Mouse (Mus musculus): ENCODE data around the gene Tmub2. TPM values are rescaled to one million over a fixed set of nuclear protein-coding genes. Genes with fewer than 3 reads are reported as not detected.

Tmub2 gene
- polyA plus RNA-seq, 1 experiment, result 59.7 TPM

GRCm38 (mm10) chr11:102289511-102290100, 4.9 kb downstream of the Tmub2 start:
- peaks cover 7% of the 10 kb centered on the region for H3K4me1 ChIP-seq (ENCODE audit: control insufficient read depth, insufficient read depth, low read length)

GRCm38 (mm10) chr11:102290141-102290540, 5.4 kb downstream of the Tmub2 start:
- 59% methylated on average over 4 of the region's 4 CpGs for WGBS
- Histone ChIP-seq H3K27ac (ENCODE audit: insufficient read depth, low read depth, low read length) (no peak overlapping the region), H3K4me1 (ENCODE audit: control insufficient read depth, insufficient read depth, low read length) (peaks cover 7% of the 10 kb centered on the region)

More at GRCm38 (mm10) chr11:102289511-102290100, 4.9 kb downstream of the Tmub2 start:
- WGBS, result 47% methylated on average over 6 of the region's 6 CpGs
- Histone ChIP-seq H3K36me3 (ENCODE audit: control insufficient read depth, insufficient read depth, low read length) (no peaks in the 10 kb centered on the region; the same call in 1 of the 2 replicates), H3K27me3 (replicated peaks; ENCODE audit: control insufficient read depth, insufficient read depth, low read length) (no peaks in the 10 kb centered on the region), H3K27ac (ENCODE audit: insufficient read depth, low read depth, low read length) (no peak overlapping the region), H3K4me3 (ENCODE audit: insufficient read depth, low read depth, low read length) (no peak overlapping the region)
- DNase-seq, result no peak
- no peak for TF ChIP-seq POLR2A (IDR thresholded peaks at IDR 0.05; ENCODE audit: low read depth, low read length)
- TF ChIP-seq CTCF (conservative IDR thresholded peaks at IDR 0.05; ENCODE audit: insufficient read depth, insufficient read length, low read depth, low read length), result no peak

GRCm38 (mm10) chr11:102291051-102291535, 6.4 kb downstream of the Tmub2 start:
- 80% methylated on average over 11 of the region's 11 CpGs for WGBS
- DNase-seq, result no peak
- H3K36me3 ChIP-seq (ENCODE audit: control insufficient read depth, insufficient read depth, low read length), result no peaks in the 10 kb centered on the region; the same call in 1 of the 2 replicates
- no peak overlapping the region for H3K27ac ChIP-seq (ENCODE audit: insufficient read depth, low read depth, low read length)
- H3K4me3 ChIP-seq (ENCODE audit: insufficient read depth, low read depth, low read length), result no peak overlapping the region
- H3K4me1 ChIP-seq (ENCODE audit: control insufficient read depth, insufficient read depth, low read length), result peaks cover 3% of the 10 kb centered on the region; the same call in 1 of the 2 replicates
- no peak for TF ChIP-seq CTCF (conservative IDR thresholded peaks at IDR 0.05; ENCODE audit: insufficient read depth, insufficient read length, low read depth, low read length)
- TF ChIP-seq POLR2A (IDR thresholded peaks at IDR 0.05; ENCODE audit: low read depth, low read length), result no peak
- no peaks in the 10 kb centered on the region for H3K27me3 ChIP-seq (replicated peaks; ENCODE audit: control insufficient read depth, insufficient read depth, low read length)

More at GRCm38 (mm10) chr11:102290141-102290540, 5.4 kb downstream of the Tmub2 start:
- peak; percentile 21 for DNase-seq
- H3K4me3 ChIP-seq (ENCODE audit: insufficient read depth, low read depth, low read length), result no peak overlapping the region
- TF ChIP-seq CTCF (conservative IDR thresholded peaks at IDR 0.05; ENCODE audit: insufficient read depth, insufficient read length, low read depth, low read length) (no peak), POLR2A (IDR thresholded peaks at IDR 0.05; ENCODE audit: low read depth, low read length) (no peak)
- H3K36me3 ChIP-seq (ENCODE audit: control insufficient read depth, insufficient read depth, low read length), result no peaks in the 10 kb centered on the region; the same call in 1 of the 2 replicates
- no peaks in the 10 kb centered on the region for H3K27me3 ChIP-seq (replicated peaks; ENCODE audit: control insufficient read depth, insufficient read depth, low read length)

DNA sequence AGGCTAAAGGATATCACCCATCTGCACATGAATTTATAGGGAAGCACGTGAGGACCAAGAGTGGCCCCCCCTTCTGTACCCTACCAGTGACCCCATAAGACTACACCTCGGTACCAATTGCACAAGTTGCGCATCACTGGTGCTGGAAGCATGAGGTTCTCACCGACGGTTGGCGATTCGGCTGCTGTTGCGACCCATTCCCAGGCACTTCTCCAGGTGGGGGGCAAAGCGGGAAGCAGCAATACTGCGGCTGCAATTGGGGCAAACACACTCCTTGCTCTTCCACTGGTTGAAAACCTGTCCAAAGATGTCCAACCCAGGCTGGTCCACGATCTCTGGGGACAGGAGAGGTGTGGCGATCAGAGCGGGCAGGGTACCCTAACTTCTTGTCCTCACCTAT, 9.2 kb downstream of the Tmub2 start:
- TF ChIP-seq POLR2A (IDR thresholded peaks at IDR 0.05; ENCODE audit: low read depth, low read length), result no peak
- no peak for TF ChIP-seq CTCF (conservative IDR thresholded peaks at IDR 0.05; ENCODE audit: insufficient read depth, insufficient read length, low read depth, low read length)
- no peak overlapping the region for H3K4me3 ChIP-seq (ENCODE audit: insufficient read depth, low read depth, low read length)
- H3K27ac ChIP-seq (ENCODE audit: insufficient read depth, low read depth, low read length), result no peak overlapping the region
- DNase-seq, result no peak
- no peaks in the 10 kb centered on the region; the same call in 1 of the 2 replicates for H3K36me3 ChIP-seq (ENCODE audit: control insufficient read depth, insufficient read depth, low read length)
- H3K27me3 ChIP-seq (replicated peaks; ENCODE audit: control insufficient read depth, insufficient read depth, low read length), result no peaks in the 10 kb centered on the region
- WGBS, result 92% methylated on average over 13 of the region's 13 CpGs
- H3K4me1 ChIP-seq (ENCODE audit: control insufficient read depth, insufficient read depth, low read length), result peaks cover 3% of the 10 kb centered on the region; the same call in 1 of the 2 replicates

DNA sequence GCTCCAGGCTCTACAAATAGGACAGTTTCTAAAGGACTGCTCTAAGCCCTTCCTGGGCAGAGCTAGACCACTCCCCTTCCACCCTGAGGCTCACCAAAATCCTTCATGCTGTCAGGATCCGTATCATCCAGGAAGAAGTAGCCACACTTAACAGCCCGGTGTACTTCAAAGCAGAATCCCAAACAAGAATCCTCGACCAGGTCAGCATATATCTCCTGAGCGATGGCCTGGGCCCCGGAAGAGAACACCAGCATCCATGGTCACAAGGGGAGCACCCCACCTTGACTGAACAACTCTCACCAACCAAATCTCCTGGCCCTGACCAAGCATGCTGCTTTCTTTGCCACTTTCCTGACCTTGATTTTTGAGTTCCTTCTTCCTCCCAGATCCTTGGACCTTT, 9.7 kb downstream of the Tmub2 start:
- H3K27ac ChIP-seq (ENCODE audit: insufficient read depth, low read depth, low read length), result no peak overlapping the region
- H3K36me3 ChIP-seq (ENCODE audit: control insufficient read depth, insufficient read depth, low read length), result no peaks in the 10 kb centered on the region; the same call in 1 of the 2 replicates
- no peak for TF ChIP-seq POLR2A (IDR thresholded peaks at IDR 0.05; ENCODE audit: low read depth, low read length)
- no peak for TF ChIP-seq CTCF (conservative IDR thresholded peaks at IDR 0.05; ENCODE audit: insufficient read depth, insufficient read length, low read depth, low read length)
- H3K4me3 ChIP-seq (ENCODE audit: insufficient read depth, low read depth, low read length), result no peak overlapping the region
- no peaks in the 10 kb centered on the region for H3K27me3 ChIP-seq (replicated peaks; ENCODE audit: control insufficient read depth, insufficient read depth, low read length)
- H3K4me1 ChIP-seq (ENCODE audit: control insufficient read depth, insufficient read depth, low read length), result peaks cover 3% of the 10 kb centered on the region; the same call in 1 of the 2 replicates
- 71% methylated on average over 5 of the region's 5 CpGs for WGBS
- no peak for DNase-seq

DNA sequence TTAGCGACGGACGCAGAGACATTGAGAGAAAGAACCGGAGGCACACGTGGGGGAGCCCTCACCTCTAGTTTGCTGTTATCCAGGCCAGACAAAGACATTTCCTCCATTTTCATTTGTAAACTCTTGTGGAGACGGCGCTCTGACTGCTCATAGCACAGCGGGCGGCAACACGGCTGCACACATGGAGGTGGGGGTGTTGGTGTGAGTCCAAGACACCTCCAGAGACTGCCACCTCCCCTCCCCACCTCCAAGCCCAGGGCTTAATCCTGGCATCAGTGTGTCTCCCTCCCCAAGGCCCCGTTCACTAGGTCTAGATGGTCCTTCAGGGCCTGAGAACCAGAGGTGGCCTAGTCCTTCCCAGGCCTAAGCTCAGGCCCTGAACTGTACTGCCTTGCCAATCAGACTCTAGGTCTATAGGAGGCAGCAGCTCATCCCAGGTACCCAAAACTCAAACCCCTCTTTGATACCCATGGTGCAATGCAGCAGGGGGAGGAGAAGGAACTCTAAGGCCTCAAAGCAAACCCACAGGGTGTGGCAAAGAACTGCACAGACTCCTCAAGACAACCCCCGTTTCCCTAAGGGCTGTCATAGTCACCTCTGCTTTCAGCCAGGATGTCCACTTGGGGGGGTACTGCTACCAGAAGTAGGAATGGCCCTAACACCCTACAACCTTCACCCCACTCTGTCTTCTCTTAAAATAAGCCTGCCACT, 10.3 kb downstream of the Tmub2 start:
- TF ChIP-seq CTCF (conservative IDR thresholded peaks at IDR 0.05; ENCODE audit: insufficient read depth, insufficient read length, low read depth, low read length) (0 out of 2 replicates have a peak, but pooled peaks have one; percentile 5), POLR2A (IDR thresholded peaks at IDR 0.05; ENCODE audit: low read depth, low read length) (no peak)
- Histone ChIP-seq H3K36me3 (ENCODE audit: control insufficient read depth, insufficient read depth, low read length) (no peaks in the 10 kb centered on the region; the same call in 1 of the 2 replicates), H3K4me1 (ENCODE audit: control insufficient read depth, insufficient read depth, low read length) (peaks cover 3% of the 10 kb centered on the region; the same call in 1 of the 2 replicates), H3K27ac (ENCODE audit: insufficient read depth, low read depth, low read length) (peak overlapping the region; percentile 80), H3K4me3 (ENCODE audit: insufficient read depth, low read depth, low read length) (peak overlapping the region; percentile 91), H3K27me3 (replicated peaks; ENCODE audit: control insufficient read depth, insufficient read depth, low read length) (no peaks in the 10 kb centered on the region)
- no peak for DNase-seq
- WGBS, result 70% methylated on average over 12 of the region's 12 CpGs
